Mouse (Mus musculus): Measurements from ENCODE around the gene Cep57l1. TPM values are rescaled to one million over a fixed set of nuclear protein-coding genes. Genes with fewer than 3 reads are reported as not detected.
"Not testable (repeated sequence)": the region's sequence is repeated elsewhere in the genome, so short reads cannot be mapped to it uniquely, and the experiment has no call there.

Gene Cep57l1
- polyA plus RNA-seq, 1 experiment from 2014 or later: 5.3 TPM

DNA sequence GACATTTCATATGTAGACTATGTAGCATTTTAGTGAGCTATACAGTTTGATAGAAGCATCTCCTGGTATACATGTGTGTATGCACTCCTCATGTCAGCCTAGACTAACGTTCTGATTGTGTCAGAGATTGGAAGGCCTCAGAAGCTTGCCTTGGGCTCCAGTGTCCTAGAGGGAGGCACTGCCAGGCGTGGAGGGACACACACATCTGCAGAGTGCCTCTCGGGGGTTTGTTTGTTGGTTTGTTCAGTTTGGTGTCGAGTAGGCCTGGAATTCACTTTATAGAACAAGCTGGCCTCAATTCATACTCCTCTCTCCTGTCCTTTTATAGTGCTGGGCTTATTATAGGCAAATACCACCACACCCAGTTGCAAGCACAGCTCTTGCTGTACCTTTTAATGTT, 16.3 kb upstream of the Cep57l1 start:
- WGBS: 84% methylated on average over 4 of the region's 4 CpGs
- no peaks in the 10 kb centered on the region for H3K4me1 ChIP-seq (replicated peaks; ENCODE audit: control insufficient read depth, insufficient read depth)
- DNase-seq (ENCODE audit: low spot score): no peak
- no peak overlapping the region for H3K4me2 ChIP-seq (replicated peaks; ENCODE audit: low read depth)
- H3K4me3 ChIP-seq (ENCODE audit: low read depth, low read length): no peak overlapping the region
- H3K9me3 ChIP-seq (ENCODE audit: control insufficient read depth, low read length): no peaks in the 10 kb centered on the region
- no peaks in the 10 kb centered on the region for H3K36me3 ChIP-seq (ENCODE audit: control insufficient read depth, insufficient read depth, low read length)
- ATAC-seq (ENCODE audit: low FRiP score, low TSS enrichment): no peak
- no peak overlapping the region for H3K9ac ChIP-seq (ENCODE audit: low read length)
- TF ChIP-seq CTCF (IDR thresholded peaks at IDR 0.05; ENCODE audit: low read depth): no peak
- TF ChIP-seq EP300 (optimal IDR thresholded peaks at IDR 0.05): no peak
- no peaks in the 10 kb centered on the region for H3K27me3 ChIP-seq (ENCODE audit: control insufficient read depth, insufficient read depth, low read length)
- H3K27ac ChIP-seq (replicated peaks): no peak overlapping the region

DNA sequence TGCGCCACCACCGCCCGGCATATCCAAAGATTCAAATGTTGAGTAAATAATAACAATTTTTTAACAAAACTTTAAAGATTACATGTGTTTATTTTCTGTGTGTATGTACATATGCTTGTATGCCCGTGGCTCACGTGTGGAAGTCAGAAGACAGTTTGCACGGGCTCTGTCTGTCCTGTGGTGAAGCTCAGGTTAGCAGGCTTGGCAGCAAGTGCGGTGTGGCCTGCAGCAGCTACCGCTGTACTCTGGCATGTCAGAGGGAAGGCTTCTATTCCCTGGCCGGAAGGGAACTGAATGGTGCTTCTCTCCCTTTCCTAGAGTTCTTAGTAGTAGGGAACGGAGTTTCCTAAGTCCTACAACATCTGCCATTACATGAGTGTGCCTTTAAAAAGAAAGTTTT, 15.4 kb upstream of the Cep57l1 start:
- no peak for ATAC-seq (ENCODE audit: low FRiP score, low TSS enrichment)
- no peak overlapping the region for H3K27ac ChIP-seq (replicated peaks)
- no peaks in the 10 kb centered on the region for H3K4me1 ChIP-seq (replicated peaks; ENCODE audit: control insufficient read depth, insufficient read depth)
- no peak overlapping the region for H3K4me2 ChIP-seq (replicated peaks; ENCODE audit: low read depth)
- H3K36me3 ChIP-seq (ENCODE audit: control insufficient read depth, insufficient read depth, low read length): no peaks in the 10 kb centered on the region
- H3K4me3 ChIP-seq (ENCODE audit: low read depth, low read length): no peak overlapping the region
- H3K9me3 ChIP-seq (ENCODE audit: control insufficient read depth, low read length): no peaks in the 10 kb centered on the region
- no peak for DNase-seq (ENCODE audit: low spot score)
- WGBS: 82% methylated on average over 10 of the region's 10 CpGs
- no peaks in the 10 kb centered on the region for H3K27me3 ChIP-seq (ENCODE audit: control insufficient read depth, insufficient read depth, low read length)
- no peak overlapping the region for H3K9ac ChIP-seq (ENCODE audit: low read length)
- TF ChIP-seq CTCF (IDR thresholded peaks at IDR 0.05; ENCODE audit: low read depth) (no peak), EP300 (optimal IDR thresholded peaks at IDR 0.05) (no peak)

DNA sequence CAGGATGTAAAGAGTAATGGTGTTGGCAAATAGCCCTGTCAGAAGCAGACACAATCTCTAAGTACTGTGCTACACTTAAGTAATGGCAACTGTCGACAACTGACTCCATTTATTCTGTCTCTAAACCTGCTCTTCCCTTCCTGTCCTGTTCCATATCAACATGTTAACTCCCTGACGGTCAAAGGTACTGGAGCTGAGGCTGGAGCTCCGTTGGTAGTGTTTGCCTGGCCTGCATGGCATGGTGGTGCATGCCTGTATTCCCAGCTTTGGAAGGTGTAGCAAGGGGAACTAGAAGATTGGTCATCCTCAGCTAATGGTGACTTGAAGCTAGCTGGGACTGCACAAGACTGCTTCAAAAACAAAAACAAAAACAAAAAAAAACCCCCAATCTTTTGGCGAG, 14.2 kb upstream of the Cep57l1 start:
- Histone ChIP-seq H3K9me3 (ENCODE audit: control insufficient read depth, low read length) (no peaks in the 10 kb centered on the region), H3K27ac (replicated peaks) (no peak overlapping the region), H3K36me3 (ENCODE audit: control insufficient read depth, insufficient read depth, low read length) (no peaks in the 10 kb centered on the region), H3K4me2 (replicated peaks; ENCODE audit: low read depth) (no peak overlapping the region), H3K4me1 (replicated peaks; ENCODE audit: control insufficient read depth, insufficient read depth) (no peaks in the 10 kb centered on the region), H3K9ac (ENCODE audit: low read length) (no peak overlapping the region), H3K4me3 (ENCODE audit: low read depth, low read length) (no peak overlapping the region), H3K27me3 (ENCODE audit: control insufficient read depth, insufficient read depth, low read length) (no peaks in the 10 kb centered on the region)
- TF ChIP-seq CTCF (IDR thresholded peaks at IDR 0.05; ENCODE audit: low read depth) (no peak), EP300 (optimal IDR thresholded peaks at IDR 0.05) (no peak)
- DNase-seq (ENCODE audit: low spot score): no peak
- WGBS: 68% methylated on average over 4 of the region's 4 CpGs
- no peak for ATAC-seq (ENCODE audit: low FRiP score, low TSS enrichment)

DNA sequence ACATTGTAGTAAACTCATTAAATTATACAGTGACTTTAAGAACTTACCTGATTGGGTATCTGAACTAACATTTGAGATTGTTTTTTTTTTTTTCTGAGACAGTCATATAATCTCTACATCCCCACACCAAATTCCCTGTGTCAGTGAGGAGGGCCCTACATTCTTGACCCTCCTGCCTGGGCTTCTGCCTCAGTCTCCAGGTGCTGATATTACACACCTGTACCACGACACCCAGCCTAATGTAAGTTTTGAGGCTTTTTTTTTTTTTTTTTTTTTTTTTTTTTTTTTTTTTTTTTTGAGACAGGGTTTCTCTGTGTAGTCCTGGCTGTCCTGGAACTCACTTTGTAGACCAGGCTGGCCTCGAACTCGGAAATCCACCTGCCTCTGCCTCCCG, 13.6 kb upstream of the Cep57l1 start:
- WGBS: 76% methylated on average over 2 of the region's 4 CpGs
- H3K4me1 ChIP-seq (replicated peaks; ENCODE audit: control insufficient read depth, insufficient read depth); H3K4me3 ChIP-seq (ENCODE audit: low read depth, low read length); DNase-seq (ENCODE audit: low spot score); H3K27me3 ChIP-seq (ENCODE audit: control insufficient read depth, insufficient read depth, low read length); H3K9ac ChIP-seq (ENCODE audit: low read length); H3K9me3 ChIP-seq (ENCODE audit: control insufficient read depth, low read length); H3K4me2 ChIP-seq (replicated peaks; ENCODE audit: low read depth); ATAC-seq (ENCODE audit: low FRiP score, low TSS enrichment); H3K27ac ChIP-seq (replicated peaks); H3K36me3 ChIP-seq (ENCODE audit: control insufficient read depth, insufficient read depth, low read length): not testable (repeated sequence)

DNA sequence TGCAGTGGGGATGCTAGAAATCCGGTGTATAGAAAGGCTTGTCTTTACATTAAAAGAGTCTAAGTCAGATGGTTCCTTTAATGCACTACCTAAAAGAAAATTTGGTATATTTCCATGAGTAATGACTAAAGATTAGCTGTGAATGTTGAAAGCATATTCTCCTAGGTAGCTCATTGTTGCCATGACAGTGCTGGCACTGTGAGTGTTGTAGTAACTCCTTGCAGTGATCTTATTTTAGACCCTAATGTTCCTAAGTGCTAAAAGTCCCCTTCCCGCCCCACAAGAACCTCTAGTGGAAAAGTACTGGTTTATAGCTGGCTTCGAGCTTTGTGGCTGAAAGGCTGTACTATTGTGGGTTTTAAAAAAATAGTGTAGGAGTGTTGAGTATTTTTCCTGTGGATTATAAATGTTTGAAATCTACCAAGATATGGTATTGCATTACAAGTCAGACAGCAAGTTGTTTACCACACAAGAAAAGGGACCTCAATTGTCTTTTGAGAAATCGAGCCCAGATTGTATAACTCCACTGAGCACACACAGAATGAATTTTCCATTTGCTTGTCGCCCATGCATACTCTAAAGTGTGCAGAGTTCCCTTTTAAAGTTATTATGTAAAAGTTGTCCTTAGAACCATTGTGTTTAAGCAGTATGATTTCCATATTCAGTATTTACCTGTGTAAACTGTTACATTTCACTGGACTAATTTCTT, 13.1 kb upstream of the Cep57l1 start:
- Histone ChIP-seq H3K4me2 (replicated peaks; ENCODE audit: low read depth) (no peak overlapping the region), H3K9ac (ENCODE audit: low read length) (no peak overlapping the region), H3K27me3 (ENCODE audit: control insufficient read depth, insufficient read depth, low read length) (no peaks in the 10 kb centered on the region), H3K9me3 (ENCODE audit: control insufficient read depth, low read length) (no peaks in the 10 kb centered on the region), H3K4me3 (ENCODE audit: low read depth, low read length) (no peak overlapping the region), H3K36me3 (ENCODE audit: control insufficient read depth, insufficient read depth, low read length) (no peaks in the 10 kb centered on the region), H3K4me1 (replicated peaks; ENCODE audit: control insufficient read depth, insufficient read depth) (no peaks in the 10 kb centered on the region), H3K27ac (replicated peaks) (no peak overlapping the region; the same call in 1 of the 2 replicates)
- no peak for TF ChIP-seq EP300 (optimal IDR thresholded peaks at IDR 0.05)
- no peak for TF ChIP-seq CTCF (IDR thresholded peaks at IDR 0.05; ENCODE audit: low read depth)
- no peak for DNase-seq (ENCODE audit: low spot score)
- no peak for ATAC-seq (ENCODE audit: low FRiP score, low TSS enrichment)
- WGBS: 51% methylated on average over 5 of the region's 5 CpGs

DNA sequence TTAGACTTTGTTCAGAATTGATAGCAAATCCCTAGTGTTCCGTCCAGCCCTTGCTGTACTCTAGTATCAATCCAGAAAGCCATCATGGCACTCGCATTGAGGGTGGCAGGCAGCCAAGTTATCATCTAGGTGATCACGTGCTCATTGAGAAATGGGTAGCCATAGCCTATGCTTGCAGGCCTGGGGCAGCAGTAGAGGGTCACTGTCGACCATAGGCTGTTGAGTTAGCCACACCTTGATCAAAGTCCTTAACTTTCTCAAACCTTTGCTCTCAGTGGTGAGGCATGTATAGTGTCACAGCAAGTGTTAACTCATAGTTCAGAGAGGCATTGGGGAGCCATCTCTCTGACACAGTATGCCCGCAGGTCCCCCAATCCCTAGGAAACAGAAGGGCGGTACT, 11.5 kb upstream of the Cep57l1 start:
- Histone ChIP-seq H3K9ac (ENCODE audit: low read length) (no peak overlapping the region), H3K4me2 (replicated peaks; ENCODE audit: low read depth) (no peak overlapping the region), H3K27ac (replicated peaks) (no peak overlapping the region; the same call in 1 of the 2 replicates), H3K4me1 (replicated peaks; ENCODE audit: control insufficient read depth, insufficient read depth) (no peaks in the 10 kb centered on the region), H3K4me3 (ENCODE audit: low read depth, low read length) (no peak overlapping the region), H3K27me3 (ENCODE audit: control insufficient read depth, insufficient read depth, low read length) (no peaks in the 10 kb centered on the region), H3K36me3 (ENCODE audit: control insufficient read depth, insufficient read depth, low read length) (no peaks in the 10 kb centered on the region), H3K9me3 (ENCODE audit: control insufficient read depth, low read length) (no peaks in the 10 kb centered on the region)
- 80% methylated on average over 6 of the region's 6 CpGs for WGBS
- no peak for TF ChIP-seq CTCF (IDR thresholded peaks at IDR 0.05; ENCODE audit: low read depth)
- ATAC-seq (ENCODE audit: low FRiP score, low TSS enrichment) (no peak), DNase-seq (ENCODE audit: low spot score) (no peak)
